Mouse (Mus musculus) lung, postnatal 0 days (tissue): ENCODE measurements around the gene Ttc16. TPM values are rescaled to one million over a fixed set of nuclear protein-coding genes. Genes with fewer than 3 reads are reported as not detected.

Experiments used
- ATAC-seq: fragments of 200-750 bp; cut with Nextera tagmentation; 2 replicates; pipeline ENCODE4 v1.8.0; 2017; ENCODE audit warnings: moderate library complexity
- DNase-seq: peaks from one replicate; pipeline ENCODE4 v3.0.0-alpha.2; 2016; ENCODE audit warnings: low spot score
- H3K27ac ChIP-seq: fragments of 300-500 bp; sonication (generic); 2 replicates; pipeline ENCODE4 v1.5.1; 2014; ENCODE audit warnings: antibody characterized with exemption, mild to moderate bottlenecking, low read length, mixed read lengths
- H3K27me3 ChIP-seq: fragments of 300-500 bp; sonication (generic); replicated peaks from 2 replicates; pipeline ENCODE4 v1.6.1; 2014; ENCODE audit warnings: low read length, mixed read lengths; ENCODE audit not compliant: insufficient read depth
- H3K36me3 ChIP-seq: fragments of 300-500 bp; sonication (generic); 2 replicates; pipeline ENCODE4 v1.6.1; 2014; ENCODE audit warnings: low read length, mixed read lengths; ENCODE audit not compliant: insufficient read depth
- H3K4me1 ChIP-seq: fragments of 300-500 bp; sonication (generic); 2 replicates; pipeline ENCODE4 v1.6.1; 2014; ENCODE audit warnings: antibody characterized with exemption, low read depth, low read length, mixed read lengths; ENCODE audit not compliant: insufficient read depth
- H3K4me2 ChIP-seq: fragments of 300-500 bp; sonication (generic); replicated peaks from 2 replicates; pipeline ENCODE4 v1.6.1; 2014; ENCODE audit warnings: low read depth, mild to moderate bottlenecking, low read length, moderate library complexity, mixed read lengths
- H3K4me3 ChIP-seq: fragments of 300-500 bp; sonication (generic); 2 replicates; pipeline ENCODE4 v1.5.1; 2014; ENCODE audit warnings: low read depth, low read length
- H3K9ac ChIP-seq: fragments of 300-500 bp; sonication (generic); replicated peaks from 2 replicates; pipeline ENCODE4 v1.6.1; 2014; ENCODE audit warnings: low read depth, mild to moderate bottlenecking
- H3K9me3 ChIP-seq: fragments of 300-500 bp; sonication (generic); 2 replicates; pipeline ENCODE4 v1.6.1; 2016; ENCODE audit warnings: low read length, mixed read lengths
- CTCF ChIP-seq: IDR thresholded peaks from 2 replicates; pipeline ENCODE4 v1.5.1; 2016; ENCODE audit warnings: antibody characterized with exemption, mild to moderate bottlenecking
- EP300 ChIP-seq: IDR thresholded peaks from 2 replicates; pipeline ENCODE4 v1.6.1; 2016; ENCODE audit warnings: antibody characterized with exemption, mild to moderate bottlenecking, control low read depth
- WGBS: fragments of 180-500 bp; shearing (Covaris S2); extraction: QIAGEN DNeasy Blood & Tissue Kit; methylation state at CpG from one replicate; pipeline ENCODE4 v1.1.7; 2014; 5-methylcytosine and 5-hydroxymethylcytosine counted together
- polyA plus RNA-seq: library from polyadenylated mRNA; unstranded; fragments of >200 nt; fragmentation: Nextera tagmentation; extraction: Ambion mirVana; gene quantifications from 2 replicates; pipeline ENCODE4 v1.2.1, GENCODE M21; 2015

Gene Ttc16
- polyA plus RNA-seq, 1 experiment from 2014 or later = 1.8 TPM

- no peaks in the 10 kb centered on the region for H3K9me3 ChIP-seq
- peak overlapping the region; percentile 54 for H3K4me2 ChIP-seq
- TF ChIP-seq CTCF (no peak), EP300 (peak; percentile 71)
- peak overlapping the region; percentile 48 for H3K4me3 ChIP-seq
- H3K4me1 ChIP-seq = peaks cover 8% of the 10 kb centered on the region; the same call in 1 of the 2 replicates
- H3K27ac ChIP-seq = peak overlapping the region; percentile 83
- DNase-seq (peak; percentile 59), ATAC-seq (peak; percentile 29)
- no peaks in the 10 kb centered on the region for H3K27me3 ChIP-seq
- WGBS = 33% methylated on average over 7 of the region's 7 CpGs
- H3K9ac ChIP-seq = peak overlapping the region; percentile 54
- no peaks in the 10 kb centered on the region for H3K36me3 ChIP-seq
Observed at GRCm38 (mm10) chr2:32728463-32728862, 47.0 kb downstream of the Ttc16 start.

GRCm38 (mm10) chr2:32727435-32727834, 48.0 kb downstream of the Ttc16 start:
- TF ChIP-seq CTCF (no peak), EP300 (no peak)
- no peaks in the 10 kb centered on the region for H3K9me3 ChIP-seq
- DNase-seq (peak; percentile 100), ATAC-seq (peak; percentile 98)
- peak overlapping the region; percentile 48 for H3K4me3 ChIP-seq
- peak overlapping the region; percentile 54 for H3K4me2 ChIP-seq
- H3K9ac ChIP-seq = peak overlapping the region; percentile 54
- peak overlapping the region; percentile 83 for H3K27ac ChIP-seq
- peaks cover 8% of the 10 kb centered on the region; the same call in 1 of the 2 replicates for H3K4me1 ChIP-seq
- H3K27me3 ChIP-seq = no peaks in the 10 kb centered on the region
- no peaks in the 10 kb centered on the region for H3K36me3 ChIP-seq
- WGBS = 2% methylated on average over 16 of the region's 16 CpGs

DNA sequence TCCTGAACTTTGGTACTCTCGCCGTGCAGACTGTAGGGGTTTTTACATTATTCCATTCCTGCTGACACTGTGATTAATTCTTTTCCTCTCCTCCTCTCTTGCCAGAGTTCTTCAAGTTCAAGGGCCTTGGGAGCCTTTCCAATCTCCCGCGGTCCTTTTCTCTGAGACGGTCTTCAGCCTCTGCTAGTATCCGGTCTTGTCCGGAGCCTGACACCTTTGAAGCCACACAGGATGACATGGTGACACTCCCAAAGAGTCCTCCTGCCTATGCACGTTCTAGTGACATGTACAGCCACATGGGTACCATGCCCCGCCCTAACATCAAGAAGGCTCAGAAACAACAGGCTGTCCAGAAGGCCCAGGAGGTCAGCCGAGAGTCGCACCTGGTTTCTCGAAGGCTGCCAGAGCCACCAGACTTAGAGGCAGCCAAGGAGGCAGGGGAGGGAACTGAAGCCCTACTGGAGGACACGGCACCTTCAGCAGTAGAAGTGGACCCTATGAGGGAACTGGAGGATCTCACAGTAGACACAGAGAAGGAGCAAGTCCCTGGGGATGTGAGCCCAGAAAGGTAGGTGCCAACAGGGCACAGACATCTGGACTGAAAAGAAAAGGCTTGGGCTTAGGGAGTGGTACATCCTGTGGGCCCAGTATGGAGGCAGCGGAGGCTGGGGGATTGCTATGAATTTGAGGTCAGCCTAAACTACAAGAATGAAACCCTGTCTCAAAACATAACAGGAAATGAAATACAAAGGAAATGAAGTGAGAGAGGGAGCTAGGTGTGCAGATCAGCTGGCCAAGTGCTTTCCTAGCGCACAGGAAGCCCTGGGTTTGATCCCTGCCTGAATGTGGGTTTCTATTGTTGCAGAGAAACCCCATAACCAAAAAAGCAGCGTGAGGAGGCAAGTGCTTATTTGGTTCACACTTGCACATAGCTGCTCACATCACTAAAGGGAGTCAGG, 50.3 kb downstream of the Ttc16 start:
- Histone ChIP-seq H3K4me1 (0 out of 2 replicates have a peak, but pooled peaks cover 4% of the 10 kb centered on the region), H3K4me2 (no peak overlapping the region), H3K9ac (no peak overlapping the region), H3K9me3 (no peaks in the 10 kb centered on the region), H3K4me3 (no peak overlapping the region), H3K27me3 (no peaks in the 10 kb centered on the region), H3K27ac (0 out of 2 replicates have a peak overlapping the region, but pooled peaks have one; percentile 32), H3K36me3 (no peaks in the 10 kb centered on the region)
- DNase-seq (no peak), ATAC-seq (no peak)
- TF ChIP-seq CTCF = no peak
- TF ChIP-seq EP300 = no peak
- WGBS = 51% methylated on average over 16 of the region's 16 CpGs

DNA sequence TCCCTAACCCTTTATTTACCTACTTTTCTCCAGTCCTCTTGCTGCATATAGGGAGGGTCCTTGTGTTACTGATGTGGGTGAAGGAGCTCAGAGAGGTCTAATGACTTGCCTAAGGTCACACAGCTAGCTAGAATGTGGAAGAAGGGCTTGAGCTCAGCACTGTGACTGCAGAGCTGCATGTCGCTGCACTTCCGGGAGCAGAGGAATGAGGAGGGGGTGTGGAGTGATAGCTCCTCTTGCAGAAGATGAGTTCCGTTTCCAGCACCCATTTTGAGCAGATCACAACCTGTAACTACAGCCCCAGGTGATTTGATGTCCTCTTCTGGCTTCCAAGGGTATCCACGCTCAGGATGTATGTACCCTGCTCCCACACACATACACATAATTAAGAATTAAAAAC, 51.3 kb downstream of the Ttc16 start:
- Histone ChIP-seq H3K9ac (no peak overlapping the region), H3K4me2 (no peak overlapping the region), H3K9me3 (no peaks in the 10 kb centered on the region), H3K4me3 (no peak overlapping the region), H3K36me3 (no peaks in the 10 kb centered on the region), H3K27me3 (no peaks in the 10 kb centered on the region), H3K4me1 (0 out of 2 replicates have a peak, but pooled peaks cover 4% of the 10 kb centered on the region), H3K27ac (no peak overlapping the region)
- DNase-seq (no peak), ATAC-seq (no peak)
- TF ChIP-seq CTCF = no peak
- TF ChIP-seq EP300 = no peak
- 80% methylated on average over 4 of the region's 4 CpGs for WGBS

GRCm38 (mm10) chr2:32722581-32722980, 52.9 kb downstream of the Ttc16 start:
- no peak for DNase-seq
- no peak overlapping the region for H3K9ac ChIP-seq
- no peaks in the 10 kb centered on the region for H3K27me3 ChIP-seq
- no peak for ATAC-seq
- H3K9me3 ChIP-seq = no peaks in the 10 kb centered on the region
- H3K4me3 ChIP-seq = no peak overlapping the region
- WGBS = 34% methylated on average over 3 of the region's 3 CpGs
- H3K36me3 ChIP-seq = no peaks in the 10 kb centered on the region
- TF ChIP-seq CTCF (no peak), EP300 (no peak)
- H3K4me1 ChIP-seq = 0 out of 2 replicates have a peak, but pooled peaks cover 4% of the 10 kb centered on the region
- H3K4me2 ChIP-seq = peak overlapping the region; percentile 14; the same call in 1 of the 2 replicates
- H3K27ac ChIP-seq = no peak overlapping the region

- H3K36me3 ChIP-seq = no peaks in the 10 kb centered on the region
- H3K9me3 ChIP-seq = no peaks in the 10 kb centered on the region
- WGBS = 57% methylated on average over 6 of the region's 6 CpGs
- no peak for DNase-seq
- no peak overlapping the region for H3K27ac ChIP-seq
- TF ChIP-seq CTCF (no peak), EP300 (no peak)
- H3K4me3 ChIP-seq = no peak overlapping the region
- no peak overlapping the region for H3K9ac ChIP-seq
- peak overlapping the region; percentile 14; the same call in 1 of the 2 replicates for H3K4me2 ChIP-seq
- 0 out of 2 replicates have a peak, but pooled peaks cover 2% of the 10 kb centered on the region for H3K4me1 ChIP-seq
- no peak for ATAC-seq
- no peaks in the 10 kb centered on the region for H3K27me3 ChIP-seq
Observed at GRCm38 (mm10) chr2:32722046-32722445, 53.4 kb downstream of the Ttc16 start.
